Mouse (Mus musculus) left cerebral cortex, adult 11 months (tissue): ENCODE measurements at regions not wholly inside any gene's neighbourhood (a gene's known extent, or its start where the extent isn't known, plus 50 kb on each side); places are given as distances from the start of the nearest gene placed in this dataset.
"Not testable (repeated sequence)": the region's sequence is repeated elsewhere in the genome, so short reads cannot be mapped to it uniquely, and the experiment has no call there.

ENCODE experiments used
- DNase-seq: peaks from one replicate; pipeline ENCODE4 v3.0.0; 2022; ENCODE audit warnings: low spot score

- DNase-seq, result not testable (repeated sequence)
These were observed 85.6 kb upstream of the Ptprz1 start for GRCm38 (mm10) chr6:22789731-22790130.

GRCm38 (mm10) chr6:22791801-22792200 lies 83.5 kb upstream of the Ptprz1 start:
- DNase-seq, result no peak

- no peak for DNase-seq
These were observed 82.7 kb upstream of the Ptprz1 start for GRCm38 (mm10) chr6:22792601-22793000.

- DNase-seq, result peak; percentile 55
These were observed 81.1 kb upstream of the Ptprz1 start for GRCm38 (mm10) chr6:22794071-22794721.

GRCm38 (mm10) chr6:22794755-22795154 lies 80.5 kb upstream of the Ptprz1 start:
- no peak for DNase-seq

GRCm38 (mm10) chr6:22795291-22795860 lies 79.9 kb upstream of the Ptprz1 start:
- no peak for DNase-seq

GRCm38 (mm10) chr6:22801908-22802307 lies 73.4 kb upstream of the Ptprz1 start:
- no peak for DNase-seq

GRCm38 (mm10) chr6:22802399-22803092 lies 72.8 kb upstream of the Ptprz1 start:
- no peak for DNase-seq

GRCm38 (mm10) chr6:22803886-22804285 lies 71.4 kb upstream of the Ptprz1 start:
- no peak for DNase-seq

GRCm38 (mm10) chr6:22825086-22825768 lies 50.1 kb upstream of the Ptprz1 start:
- DNase-seq, result no peak
